Mouse (Mus musculus) MEL (cell line): ENCODE data around the gene Spx. TPM values are rescaled to one million over a fixed set of nuclear protein-coding genes. Genes with fewer than 3 reads are reported as not detected.

ENCODE experiments used
- DNase-seq: peaks from one replicate; pipeline ENCODE4 v3.0.0; 2011; ENCODE audit warnings: low read depth, low spot score
- H3K27ac ChIP-seq: 2 replicates; pipeline ENCODE4 v1.5.1; 2012; ENCODE audit warnings: low read depth, mild to moderate bottlenecking, control low read depth, low read length, moderate library complexity; ENCODE audit not compliant: control insufficient read depth
- H3K27me3 ChIP-seq, 2 experiments: fragments of 150-350 bp in 1 of 2; sonication (generic) in 1 of 2; 2 replicates each; pipeline ENCODE4 v1.6.1; 2012; ENCODE audit warnings: low read length in 2 of 2, mild to moderate bottlenecking in 2 of 2, improper control_type of control experiment in 1 of 2, moderate library complexity in 1 of 2; ENCODE audit not compliant: insufficient read depth in 2 of 2, control insufficient read depth in 1 of 2
- H3K36me3 ChIP-seq, 2 experiments: 2 replicates each; pipeline ENCODE4 v1.6.1; 2012 to 2014; ENCODE audit warnings: low read length in 2 of 2, improper control_type of control experiment in 1 of 2, inconsistent platforms in 1 of 2, mild to moderate bottlenecking in 1 of 2; ENCODE audit not compliant: insufficient read depth in 2 of 2, control insufficient read depth in 1 of 2
- H3K4me1 ChIP-seq, 2 experiments: fragments of 150-350 bp in 1 of 2; sonication (generic) in 1 of 2; 2 replicates each; pipeline ENCODE4 v1.6.1; 2012; ENCODE audit warnings: low read length in 2 of 2, improper control_type of control experiment in 1 of 2, mild to moderate bottlenecking in 1 of 2; ENCODE audit not compliant: insufficient read depth in 2 of 2, control insufficient read depth in 1 of 2
- H3K4me3 ChIP-seq, 2 experiments: fragments of 150-350 bp in 1 of 2; sonication (generic) in 1 of 2; 2 replicates each; pipeline ENCODE4 v1.5.1; 2012; ENCODE audit warnings: low read depth in 2 of 2, low read length in 2 of 2, mild to moderate bottlenecking in 2 of 2, moderate library complexity in 2 of 2, control low read depth in 1 of 2, improper control_type of control experiment in 1 of 2; ENCODE audit not compliant: control insufficient read depth in 1 of 2, insufficient read depth in 1 of 2
- H3K79me2 ChIP-seq: 2 replicates; pipeline ENCODE4 v1.6.1; 2012; ENCODE audit warnings: mild to moderate bottlenecking, low read length, moderate library complexity; ENCODE audit not compliant: control insufficient read depth, poor library complexity, insufficient read depth
- H3K9ac ChIP-seq: 2 replicates; pipeline ENCODE4 v1.6.1; 2012; ENCODE audit warnings: low read depth, mild to moderate bottlenecking, control low read depth, low read length, moderate library complexity; ENCODE audit not compliant: control insufficient read depth, poor library complexity, severe bottlenecking
- H3K9me3 ChIP-seq: fragments of 150-350 bp; sonication (generic); replicated peaks from 2 replicates; pipeline ENCODE4 v1.6.1; 2012; ENCODE audit warnings: mild to moderate bottlenecking, low read length, improper control_type of control experiment, moderate library complexity; ENCODE audit not compliant: insufficient read depth
- CHD2 ChIP-seq: IDR thresholded peaks from 2 replicates; pipeline ENCODE4 v1.6.1; 2011; ENCODE audit warnings: low read length, improper control_type of control experiment
- CTCF ChIP-seq, 3 experiments: IDR thresholded peaks in 2 of 3; conservative IDR thresholded peaks in 1 of 3; 2 replicates each; pipeline ENCODE4 v1.5.1; 2011 to 2012; ENCODE audit warnings: low read length in 3 of 3, low read depth in 2 of 3, mild to moderate bottlenecking in 2 of 3, improper control_type of control experiment in 1 of 3, inconsistent platforms in 1 of 3, mixed read lengths in 1 of 3, moderate library complexity in 1 of 3; ENCODE audit not compliant: control insufficient read depth in 1 of 3, insufficient read depth in 1 of 3, poor library complexity in 1 of 3, severe bottlenecking in 1 of 3
- E2F4 ChIP-seq: IDR thresholded peaks from 2 replicates; pipeline ENCODE4 v1.6.1; 2011; ENCODE audit warnings: low read depth, low read length, improper control_type of control experiment, borderline replicate concordance
- HCFC1 ChIP-seq: IDR thresholded peaks from 2 replicates; pipeline ENCODE4 v1.6.1; 2012; ENCODE audit warnings: low read depth, mild to moderate bottlenecking, inconsistent platforms, low read length, improper control_type of control experiment, moderate library complexity
- MAFK ChIP-seq: IDR thresholded peaks from 2 replicates; pipeline ENCODE4 v1.6.1; 2011; ENCODE audit warnings: low read depth, mild to moderate bottlenecking, low read length, improper control_type of control experiment, borderline replicate concordance
- MAX ChIP-seq: IDR thresholded peaks from 2 replicates; pipeline ENCODE4 v1.6.1; 2011; ENCODE audit warnings: low read length, improper control_type of control experiment
- MAZ ChIP-seq: IDR thresholded peaks from 2 replicates; pipeline ENCODE4 v1.6.1; 2012; ENCODE audit warnings: low read depth, mild to moderate bottlenecking, inconsistent platforms, low read length, improper control_type of control experiment
- MYB ChIP-seq: IDR thresholded peaks from 2 replicates; pipeline ENCODE4 v1.6.1; 2011; ENCODE audit warnings: mild to moderate bottlenecking, low read depth, low read length, improper control_type of control experiment
- POLR2AphosphoS2 ChIP-seq: IDR thresholded peaks from 2 replicates; pipeline ENCODE4 v1.6.1; 2011; ENCODE audit warnings: low read length, improper control_type of control experiment
- RCOR1 ChIP-seq: IDR thresholded peaks from 2 replicates; pipeline ENCODE4 v1.6.1; 2012; ENCODE audit warnings: low read depth, mild to moderate bottlenecking, inconsistent platforms, low read length, improper control_type of control experiment
- SIN3A ChIP-seq: IDR thresholded peaks from 2 replicates; pipeline ENCODE4 v1.6.1; 2012; ENCODE audit warnings: low read length, improper control_type of control experiment, inconsistent platforms
- TCF12 ChIP-seq: IDR thresholded peaks from 2 replicates; pipeline ENCODE4 v1.6.1; 2014; ENCODE audit warnings: low read depth, mild to moderate bottlenecking, inconsistent platforms, low read length, improper control_type of control experiment, moderate library complexity
- USF1 ChIP-seq: IDR thresholded peaks from 2 replicates; pipeline ENCODE4 v1.6.1; 2014; ENCODE audit warnings: low read depth, mild to moderate bottlenecking, inconsistent platforms, low read length, improper control_type of control experiment, moderate library complexity
- ZKSCAN1 ChIP-seq: IDR thresholded peaks from 2 replicates; pipeline ENCODE4 v1.6.1; 2012; ENCODE audit warnings: low read depth, mild to moderate bottlenecking, inconsistent platforms, low read length, improper control_type of control experiment, moderate library complexity
- polyA plus RNA-seq, 2 experiments: library from polyadenylated mRNA; stranded (reverse) in 1 of 2; unstranded in 1 of 2; fragments of >175 nt in 1 of 2; fragments of >200 nt in 1 of 2; gene quantifications; 2 replicates each; pipeline versions ENCODE4 v1.2.1 to v1.2.4; 2012; ENCODE audit warnings: low replicate concordance in 2 of 2, low read depth in 1 of 2; ENCODE audit not compliant: insufficient read length in 2 of 2, insufficient read depth in 1 of 2, missing spikeins in 1 of 2
- total RNA-seq: library from RNA; depleted of rRNA; stranded (reverse); fragments of 300-350 nt; gene quantifications from 2 replicates; pipeline ENCODE4 v1.2.3, GENCODE M21; 2012; rRNA removed

Gene Spx
- 0.23 and 0.69 TPM in 2 replicates for total RNA-seq
- polyA plus RNA-seq = under 1 TPM in 1 of 2 experiments, not detected in 1; 0.67 TPM

DNA sequence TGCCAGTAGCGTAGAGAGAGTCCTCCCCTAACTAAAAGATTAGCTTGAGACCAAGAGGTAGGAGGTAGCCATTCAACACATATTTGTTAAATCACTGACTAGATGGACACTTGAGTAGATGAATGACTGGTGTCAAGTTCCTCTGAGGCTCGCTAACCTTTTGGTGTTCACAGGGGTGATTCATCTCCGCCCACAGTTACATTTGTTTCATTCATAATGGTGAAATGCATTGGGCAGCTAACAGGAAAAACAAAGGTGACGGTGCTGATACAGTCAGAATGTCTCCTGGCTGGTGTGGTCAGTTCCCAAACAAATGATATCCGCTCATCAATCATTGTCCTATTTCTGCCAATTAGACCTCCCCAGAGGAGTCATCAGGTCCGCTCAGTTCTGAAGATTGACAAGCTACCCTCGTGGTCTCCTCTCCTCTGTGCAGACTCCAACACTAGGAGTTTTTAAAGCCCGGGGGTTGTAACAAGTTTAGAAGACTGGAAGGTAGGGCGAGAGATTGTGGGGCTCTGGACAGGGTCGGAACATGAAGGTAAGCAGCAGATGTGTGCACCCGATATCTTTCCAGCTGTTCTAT lies at the start of gene Spx:
Gene Spx, plus strand, starts transcription at position 536 of the 586 bp plus-strand sequence.
- Histone ChIP-seq H3K4me3 (no peak within 1 kb of the TSS), H3K36me3 (no peaks in the 10 kb centered on the region), H3K9me3 (no peaks in the 10 kb centered on the region), H3K9ac (no peak within 1 kb of the TSS), H3K79me2 (no peaks in the 10 kb centered on the region), H3K27ac (no peak within 1 kb of the TSS), H3K4me1 (no peaks in the 10 kb centered on the region), H3K27me3 (no peaks in the 10 kb centered on the region)
- DNase-seq = no peak
- TF ChIP-seq POLR2AphosphoS2 = no peak
- TF ChIP-seq CHD2 = no peak
- no peak for TF ChIP-seq SIN3A
- no peak for TF ChIP-seq E2F4
- no peak for TF ChIP-seq USF1
- TF ChIP-seq MAFK = no peak
- no peak for TF ChIP-seq TCF12
- TF ChIP-seq MAX = no peak
- TF ChIP-seq HCFC1 = no peak
- TF ChIP-seq ZKSCAN1 = no peak
- no peak for TF ChIP-seq MYB

DNA sequence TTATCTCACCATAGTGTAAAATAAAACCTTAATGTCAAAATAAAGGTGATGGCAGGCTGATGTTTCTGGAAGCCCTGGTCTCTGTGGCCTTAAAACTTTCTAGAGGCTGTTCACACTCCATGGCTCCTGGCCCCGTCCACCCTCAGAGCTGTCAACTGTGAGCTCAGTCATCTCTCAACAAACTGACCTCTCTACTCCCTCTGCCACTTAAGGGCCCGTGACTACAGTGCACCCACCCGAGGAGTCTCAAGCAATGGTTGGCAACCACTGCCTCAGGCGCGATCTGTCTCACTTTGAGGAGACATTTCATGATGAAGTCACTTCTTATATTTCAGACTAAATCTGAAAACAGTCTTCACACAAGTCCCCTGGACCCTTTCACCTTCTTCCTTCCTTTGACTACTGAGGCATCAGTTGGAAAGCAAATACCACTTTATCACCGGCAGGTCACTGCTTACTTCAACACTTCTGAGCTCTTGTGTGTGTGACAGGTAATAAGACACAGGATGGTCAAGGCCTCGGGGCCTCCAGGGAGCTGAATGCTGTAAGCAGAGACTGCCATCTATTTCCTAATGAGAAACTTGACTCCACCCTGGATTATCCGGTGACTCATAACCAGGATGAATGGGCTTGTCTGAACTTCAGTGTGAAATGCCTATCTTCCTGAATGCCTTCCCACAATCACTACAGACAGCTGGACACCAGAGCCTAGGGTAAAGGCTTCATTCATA lies 47.3 kb upstream of the Spx start:
- H3K4me1 ChIP-seq = no peaks in the 10 kb centered on the region
- H3K36me3 ChIP-seq = peaks cover 0 to 27% of the 10 kb centered on the region in 2 experiments; a peak in 2 of 4 replicates
- TF ChIP-seq CTCF (IDR thresholded peaks at IDR 0.05 in 2 of 3, conservative IDR thresholded peaks at IDR 0.05 in 1 of 3; ENCODE audit: control insufficient read depth in 1 of 3, insufficient read depth in 1 of 3, low read depth in 2 of 3, low read length in 3 of 3, poor library complexity in 1 of 3, severe bottlenecking in 1 of 3) = no peak
- TF ChIP-seq MAFK = no peak
- no peak for TF ChIP-seq MAZ
- TF ChIP-seq RCOR1 = no peak
- no peak overlapping the region for H3K9ac ChIP-seq
- no peak overlapping the region for H3K4me3 ChIP-seq
- H3K27me3 ChIP-seq = no peaks in the 10 kb centered on the region
- no peaks in the 10 kb centered on the region for H3K9me3 ChIP-seq
- H3K79me2 ChIP-seq = no peaks in the 10 kb centered on the region
- DNase-seq = no peak
- no peak overlapping the region for H3K27ac ChIP-seq
